Mouse (Mus musculus) regulatory T cell (primary cell): Measurements from ENCODE around the gene Fshr.
"Not testable (repeated sequence)": the region's sequence is repeated elsewhere in the genome, so short reads cannot be mapped to it uniquely, and the experiment has no call there.

Experiments used
- in situ Hi-C: fragments of 300-600 bp; cut with MboI, MseI; formaldehyde crosslinking; loops from one replicate; pipeline ENCODE4 v1.15.1; 2025; ENCODE audit warnings: high pct_unique_total_duplicates

Gene Fshr

DNA sequence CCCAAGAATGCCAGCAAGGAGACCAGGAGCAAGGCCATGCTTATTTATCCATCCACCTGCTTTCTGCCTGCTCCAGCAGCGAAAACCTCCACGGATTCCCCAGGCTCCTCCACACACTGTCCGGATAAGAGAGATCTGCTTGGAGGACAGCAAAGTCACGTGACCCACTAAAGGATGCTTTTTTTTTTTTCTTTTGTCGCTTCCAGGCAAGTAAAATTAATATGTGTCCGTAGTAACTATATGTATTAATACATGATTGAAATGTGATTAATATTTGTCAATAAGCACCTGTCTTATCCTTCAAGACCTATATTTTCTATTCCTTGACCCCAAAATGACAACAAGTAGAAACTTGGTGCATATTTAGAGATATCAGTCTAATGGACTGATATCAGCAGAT lies at the start of gene Fshr:
TSS of gene Fshr (minus strand) at position 101 of the 400 bp plus-strand sequence.
- in situ Hi-C loops, result no loop called here

DNA sequence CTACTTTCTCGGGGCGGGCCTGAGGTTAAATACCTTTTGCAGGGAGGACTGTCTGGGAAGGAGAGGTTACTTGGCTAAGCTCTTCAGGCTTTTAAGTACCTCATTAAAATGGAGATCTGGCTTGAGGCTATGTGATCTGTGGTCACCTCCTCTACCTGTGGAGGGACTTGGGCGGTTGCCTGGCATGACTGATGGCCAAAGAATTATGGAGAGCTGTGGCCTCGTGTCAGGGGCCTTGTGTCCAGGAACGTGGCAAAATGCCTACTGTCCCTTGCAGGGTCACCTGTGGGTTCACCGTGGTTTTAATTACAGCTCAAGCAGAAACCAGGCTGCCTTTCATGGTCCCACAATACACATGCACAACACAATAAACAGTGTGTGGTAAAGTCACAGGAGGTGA lies 1.7 kb upstream of the Fshr start:
- in situ Hi-C loops, result no loop called here

DNA sequence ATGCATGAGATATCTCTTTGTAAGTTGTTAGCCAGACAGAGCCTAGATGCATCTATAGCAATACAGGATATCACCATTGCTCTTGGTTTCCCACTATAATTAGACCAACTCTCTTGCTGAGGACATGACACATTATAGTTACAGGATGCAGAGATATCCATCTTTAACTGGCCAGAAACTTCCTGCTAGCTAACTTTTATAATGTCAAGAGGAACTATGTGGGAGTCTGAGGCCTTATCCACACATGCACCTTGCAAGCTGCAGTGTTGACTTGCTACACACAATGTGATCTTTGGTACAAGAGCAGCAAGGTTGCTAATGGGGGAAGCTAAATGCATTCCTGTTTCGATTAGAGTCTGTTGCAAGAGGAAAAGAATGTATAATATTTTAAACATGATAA lies 26.9 kb downstream of the Fshr start:
- in situ Hi-C loops, result no loop called here

DNA sequence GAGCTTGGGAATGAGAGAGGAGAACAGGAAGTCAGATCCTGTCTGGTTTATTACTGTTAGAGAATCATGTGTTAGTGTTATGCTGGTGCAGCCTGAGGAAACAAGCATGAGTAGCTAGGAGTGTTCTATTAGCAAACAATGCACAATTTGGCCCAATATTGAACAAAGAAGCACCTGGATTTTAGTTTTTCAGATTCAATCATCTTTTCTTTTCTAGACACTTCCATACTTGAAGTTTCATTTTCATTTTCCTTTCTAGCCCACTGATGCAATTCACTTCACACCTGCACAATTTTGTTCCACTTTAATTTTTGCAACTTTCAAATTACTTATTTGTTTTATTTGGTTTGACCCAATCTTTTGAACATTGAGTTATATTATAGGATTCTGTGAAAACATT lies 35.7 kb downstream of the Fshr start:
- in situ Hi-C loops, result no loop called here

DNA sequence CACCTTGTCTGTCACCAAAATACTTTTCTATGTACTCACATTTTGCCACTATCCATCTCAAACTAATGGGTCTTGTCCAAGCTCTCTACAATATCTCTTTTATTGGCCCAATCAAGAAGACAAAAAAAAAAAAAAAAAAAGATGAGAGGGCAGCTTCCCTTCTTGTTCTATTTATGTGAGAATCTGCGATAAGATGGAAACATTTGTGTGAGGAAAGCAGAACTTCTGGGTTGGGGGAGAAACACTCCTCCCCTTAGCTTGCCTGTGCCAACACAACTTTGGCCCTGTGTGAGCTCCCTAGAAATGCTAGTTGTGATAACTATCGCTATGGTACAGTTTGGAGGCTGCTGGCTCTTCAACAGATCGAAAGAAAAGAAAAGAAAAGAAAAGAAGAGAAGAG lies 38.0 kb downstream of the Fshr start:
- in situ Hi-C loops, result no loop called here

DNA sequence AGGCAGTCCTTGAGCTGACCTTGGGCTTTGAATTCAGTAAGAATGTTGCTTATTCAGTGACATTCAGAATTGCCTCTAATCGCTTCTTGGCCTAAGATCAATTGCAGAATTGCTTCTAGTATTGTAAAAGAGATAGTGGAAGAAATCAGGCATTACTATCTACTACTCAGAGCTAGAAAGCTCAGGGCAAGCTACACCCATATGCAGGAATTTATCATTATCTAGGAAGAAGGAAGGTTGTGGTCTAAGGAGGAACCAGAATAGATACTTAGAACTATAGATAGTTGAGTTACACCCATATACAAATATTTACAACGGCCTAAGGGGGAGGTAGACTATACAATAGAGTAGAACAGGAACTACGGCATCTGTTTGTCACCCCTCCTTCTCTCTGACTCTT lies 41.1 kb downstream of the Fshr start:
- in situ Hi-C loops, result not testable (repeated sequence)

DNA sequence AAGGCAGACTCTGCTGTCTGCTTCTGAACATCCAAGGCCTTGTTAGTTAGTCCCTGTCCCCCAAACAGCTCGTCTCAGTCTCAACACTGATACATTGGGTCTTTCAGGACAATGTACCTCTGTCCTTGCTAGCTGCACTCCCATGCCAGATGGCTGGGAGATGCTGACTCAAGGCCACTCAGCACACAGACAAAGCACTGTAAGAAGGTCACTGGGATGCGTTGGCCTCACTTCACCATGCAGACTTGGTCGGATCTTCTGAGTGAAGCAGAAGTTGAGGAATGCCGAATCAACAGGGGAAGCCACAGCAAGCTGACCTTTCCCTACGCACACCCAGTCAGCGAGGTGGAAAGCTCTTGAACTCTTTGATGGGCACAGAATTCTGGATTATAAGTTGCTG lies 55.7 kb downstream of the Fshr start:
- in situ Hi-C loops, result loop anchor here (10.0 kb wide), 1 partner anchor 1890 kb away; no protein-coding TSS in a partner anchor

DNA sequence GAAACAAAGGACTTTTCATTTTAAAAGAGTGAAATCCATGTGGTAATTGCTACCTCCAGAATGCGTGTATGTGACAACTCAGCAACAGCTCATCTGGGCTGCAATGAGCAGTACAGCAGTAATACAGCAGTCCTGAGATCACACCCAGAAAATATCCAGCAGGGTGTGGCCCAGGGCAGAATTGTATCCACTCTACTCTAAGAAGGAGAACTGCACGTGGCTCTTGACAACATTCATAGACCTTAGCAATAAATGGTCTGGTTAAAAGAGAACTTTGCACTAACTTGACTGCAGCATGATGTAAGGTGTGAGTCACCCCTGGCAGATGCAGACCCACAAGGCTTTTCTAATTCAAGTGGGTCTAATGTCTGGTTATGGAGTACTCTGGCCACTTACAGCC lies 80.5 kb downstream of the Fshr start:
- in situ Hi-C loops, result no loop called here

DNA sequence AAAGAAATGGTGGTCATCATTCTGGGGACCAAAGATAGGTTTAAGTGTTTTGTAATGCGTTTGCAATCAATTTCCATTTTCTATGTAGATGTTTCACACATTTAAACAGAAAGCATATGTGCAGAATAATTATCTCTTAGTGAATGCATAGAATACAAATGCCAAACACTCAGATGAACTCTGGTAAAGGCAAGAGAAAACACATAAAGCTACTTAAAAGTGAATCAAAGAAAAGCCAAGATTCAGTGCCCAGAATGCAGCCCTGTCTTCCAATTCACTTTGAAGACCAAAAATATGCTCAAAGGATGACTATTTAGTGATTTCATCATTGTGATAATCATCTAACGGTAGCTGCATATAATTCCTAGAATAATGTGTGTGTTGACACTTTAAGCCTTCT lies 81.2 kb downstream of the Fshr start:
- in situ Hi-C loops, result no loop called here

DNA sequence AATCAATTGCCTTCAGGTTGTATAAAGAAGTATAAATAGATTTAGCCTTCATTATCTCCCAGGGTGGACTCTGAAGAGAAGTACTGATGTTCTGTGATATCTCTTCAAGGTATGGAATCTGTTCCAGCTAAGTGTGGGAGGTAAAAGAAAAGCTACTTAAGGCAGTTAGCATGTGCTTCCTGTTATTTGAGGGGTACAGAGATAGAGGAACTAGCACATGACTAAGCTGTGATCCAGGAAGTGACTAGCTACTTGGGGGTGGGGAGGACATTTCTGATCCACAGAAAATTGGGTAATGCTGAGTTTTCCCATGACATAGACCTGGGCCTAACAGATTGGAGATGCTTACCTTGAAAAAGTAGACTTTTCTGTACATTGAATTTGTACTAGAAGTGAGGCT lies 86.5 kb downstream of the Fshr start:
- in situ Hi-C loops, result no loop called here

DNA sequence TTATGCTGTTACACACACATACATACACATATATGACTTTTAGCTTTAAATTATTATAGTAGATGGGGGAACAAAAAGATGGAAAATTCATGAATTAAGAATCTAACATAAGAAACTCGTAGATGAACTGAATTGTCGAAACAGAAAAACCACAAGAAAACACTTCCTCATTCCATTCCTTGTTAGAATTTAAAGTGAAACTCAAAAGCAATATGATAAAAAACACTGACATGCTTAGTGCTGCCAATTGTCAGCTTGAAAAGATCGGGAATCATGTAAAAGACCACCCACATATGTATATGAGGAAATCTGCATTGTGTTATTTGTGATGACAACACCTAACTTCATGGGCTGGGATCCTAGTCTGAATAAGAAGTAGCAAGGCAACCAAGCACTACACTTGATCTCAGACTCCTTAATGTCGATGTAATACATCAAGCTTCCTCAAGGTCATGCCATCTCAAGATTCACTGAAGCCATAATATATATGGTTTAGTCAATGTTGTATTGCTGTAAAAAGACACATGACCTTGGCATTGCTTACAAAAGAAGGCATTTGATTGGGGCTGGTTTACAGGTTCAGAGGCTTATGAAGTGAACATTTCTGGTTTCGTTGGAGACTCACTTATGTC lies 99.6 kb downstream of the Fshr start:
- in situ Hi-C loops, result no loop called here

DNA sequence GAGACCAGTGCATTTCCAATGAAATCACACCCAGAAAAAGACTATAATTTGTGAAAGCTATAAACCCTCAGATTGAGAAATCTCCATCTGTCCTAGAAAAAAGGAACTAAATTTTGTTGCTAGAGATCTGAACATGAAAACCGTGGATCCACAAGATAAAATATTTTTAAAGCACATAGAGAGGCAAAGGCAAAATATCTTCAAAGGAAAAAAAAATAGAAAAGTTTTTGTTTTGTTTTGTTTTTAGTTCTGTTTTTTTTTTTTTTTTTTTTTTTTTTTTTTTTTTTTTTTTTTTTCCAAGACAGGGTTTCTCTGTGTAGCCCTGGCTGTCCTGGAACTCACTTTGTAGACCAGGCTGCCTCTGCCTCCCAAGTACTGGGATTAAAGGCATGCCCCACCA lies 100.7 kb downstream of the Fshr start:
- in situ Hi-C loops, result not testable (repeated sequence)

DNA sequence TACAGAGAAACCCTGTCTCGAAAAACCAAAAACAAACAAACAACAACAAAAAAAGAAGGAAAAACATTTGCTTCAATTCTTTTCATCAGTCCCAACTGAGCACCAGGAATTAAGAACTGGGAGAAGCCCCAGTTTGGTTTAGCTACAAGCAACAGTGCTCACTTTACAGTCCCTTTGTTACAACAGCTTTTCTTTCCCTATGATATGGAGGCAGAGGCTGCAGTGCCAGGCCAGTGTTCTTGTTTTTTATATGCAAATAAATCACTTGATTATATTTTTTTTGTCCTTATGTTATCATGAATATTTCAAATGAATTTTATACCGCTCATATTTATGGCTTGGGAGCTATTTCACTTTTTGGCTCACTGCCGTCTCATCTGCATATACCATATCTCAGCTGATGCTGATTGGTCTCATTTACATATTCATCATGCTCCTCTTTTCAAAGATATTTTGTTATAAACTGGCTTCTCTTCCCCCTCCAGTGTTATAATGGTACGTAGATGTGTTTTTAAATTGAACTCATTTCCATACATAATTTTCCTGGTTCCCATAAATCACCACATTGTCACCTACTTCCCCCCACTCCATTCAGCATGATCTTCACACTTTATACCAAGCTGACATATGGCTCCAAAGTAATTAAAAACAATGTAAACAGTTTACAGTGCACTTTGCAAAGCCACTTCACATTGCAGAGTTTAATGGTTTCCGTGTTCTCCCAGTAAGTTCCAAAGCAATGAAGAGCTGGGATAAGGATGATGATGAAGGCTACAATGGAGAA lies 110.6 kb downstream of the Fshr start:
- in situ Hi-C loops, result no loop called here

DNA sequence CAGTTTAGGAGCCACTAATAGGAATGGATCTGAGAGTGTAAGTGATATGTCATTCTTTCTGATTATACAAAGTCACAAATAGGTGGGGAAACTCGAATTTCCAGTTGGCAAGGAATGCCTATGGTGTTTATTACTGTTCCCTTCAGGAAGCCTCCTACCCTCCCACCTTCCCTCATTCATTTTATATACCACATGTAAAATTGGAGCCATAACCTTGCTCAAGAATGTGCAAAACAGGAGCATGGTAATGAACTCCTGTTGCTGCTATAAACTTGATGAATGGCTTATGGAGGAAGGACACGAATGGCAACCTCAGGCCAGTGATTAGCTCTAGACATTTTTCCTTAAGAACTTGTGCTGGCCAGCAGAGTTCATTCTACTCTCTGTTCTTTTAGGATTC lies 117.6 kb downstream of the Fshr start:
- in situ Hi-C loops, result no loop called here

DNA sequence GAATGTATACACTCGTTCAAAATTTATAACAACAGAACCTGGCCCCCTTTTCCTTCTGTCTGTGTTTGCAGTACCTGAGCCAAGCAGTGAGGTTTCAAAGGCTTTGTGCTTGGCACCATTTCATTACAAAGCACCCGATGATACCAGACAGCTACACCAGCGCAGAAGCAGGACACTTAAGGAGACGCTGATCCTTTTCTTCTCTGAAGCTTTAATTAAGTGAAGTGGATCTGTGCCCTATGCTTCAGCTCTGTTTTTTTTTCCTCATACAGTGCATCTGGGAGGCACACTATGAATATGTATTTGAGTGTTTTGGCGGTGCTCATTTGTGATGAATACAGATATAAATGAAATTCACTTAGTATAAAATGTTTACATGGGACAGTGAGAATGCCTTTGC lies 120.8 kb downstream of the Fshr start:
- in situ Hi-C loops, result no loop called here

DNA sequence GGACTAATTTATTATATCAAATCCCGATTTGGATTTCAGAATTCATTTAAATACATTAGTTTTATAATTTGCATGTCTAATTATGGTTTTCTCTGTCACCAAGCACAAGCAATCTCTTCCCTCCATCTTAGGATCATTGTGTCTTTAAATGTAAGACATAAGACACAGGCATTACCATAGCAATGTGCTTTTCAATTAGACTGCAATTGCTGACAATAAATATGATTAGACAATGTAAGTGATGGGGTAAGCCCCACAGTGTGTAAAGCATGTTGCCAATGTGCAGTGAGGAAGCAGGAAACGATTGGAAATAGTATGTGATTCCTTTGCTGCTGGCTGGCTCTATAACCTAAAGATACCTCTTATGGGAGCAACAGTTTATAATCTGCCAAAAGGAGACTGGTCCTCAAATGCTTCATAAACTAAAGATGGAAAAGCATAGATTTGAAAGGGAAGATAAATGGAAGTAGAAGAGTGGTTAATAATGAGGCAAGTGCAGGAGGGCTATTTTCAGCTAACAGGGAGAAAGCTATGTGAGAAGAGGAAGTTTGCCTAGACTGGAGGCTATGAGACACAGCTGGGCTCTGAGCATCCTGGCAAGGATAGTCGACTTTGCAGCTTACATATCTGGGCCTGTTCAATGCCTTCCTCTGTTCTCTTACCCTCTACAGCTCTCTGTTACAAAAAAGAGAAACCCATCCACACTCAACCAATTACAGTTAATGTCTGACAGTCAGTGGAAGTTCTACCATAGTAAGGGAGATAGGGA lies 136.0 kb downstream of the Fshr start:
- in situ Hi-C loops, result no loop called here

DNA sequence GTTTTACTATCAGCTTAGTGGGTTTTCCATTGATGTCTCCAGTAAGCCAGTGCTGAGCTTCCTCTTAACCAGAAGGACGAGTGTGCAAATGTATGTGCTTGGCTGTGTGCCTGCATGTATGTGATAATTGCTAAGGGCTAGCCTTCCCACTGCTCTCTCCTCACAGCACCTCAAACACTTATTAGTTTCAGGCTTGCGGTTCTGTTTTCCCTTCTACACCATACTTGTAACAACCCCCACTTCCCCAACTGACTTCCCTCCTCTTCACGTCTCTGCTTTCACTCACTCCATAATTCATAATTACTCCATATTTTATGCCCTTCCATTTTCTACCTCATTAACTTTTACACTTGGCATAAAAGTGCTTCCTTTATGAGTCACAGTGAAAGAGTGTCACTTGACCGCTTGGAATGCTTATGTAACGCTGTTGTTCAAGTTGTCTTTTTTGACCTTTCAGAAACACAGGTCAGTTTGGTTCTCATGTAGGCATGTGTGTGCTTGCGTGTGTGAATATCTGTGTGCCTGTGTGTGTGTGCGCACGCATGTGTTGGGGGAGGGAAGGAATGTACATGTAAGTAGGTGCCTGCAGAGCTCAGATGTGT lies 138.0 kb downstream of the Fshr start:
- in situ Hi-C loops, result no loop called here

DNA sequence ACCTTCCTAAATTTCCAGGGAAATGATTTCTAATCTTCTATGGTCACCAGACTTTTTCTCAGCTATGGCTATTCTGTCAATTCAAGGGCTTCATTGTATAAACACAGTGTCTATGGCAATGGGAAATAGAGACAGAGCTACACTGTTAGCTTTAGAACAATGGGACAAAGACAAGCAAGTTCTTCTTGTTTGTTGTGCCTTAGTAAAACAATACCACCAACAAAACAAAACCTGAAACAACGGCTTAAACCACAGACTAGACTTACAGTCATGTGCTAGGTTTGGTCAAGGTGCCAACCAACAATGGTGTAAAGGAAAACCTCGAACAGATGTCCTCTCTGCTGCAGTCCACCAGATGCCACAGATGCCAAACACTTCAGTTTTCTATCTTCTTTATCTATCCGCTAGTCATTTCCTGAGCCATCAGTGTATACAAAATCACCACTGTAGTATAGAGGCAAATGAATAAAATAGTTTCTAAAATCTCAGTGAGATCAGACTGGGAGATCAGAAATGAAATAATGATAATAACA lies 149.4 kb downstream of the Fshr start:
- in situ Hi-C loops, result no loop called here

DNA sequence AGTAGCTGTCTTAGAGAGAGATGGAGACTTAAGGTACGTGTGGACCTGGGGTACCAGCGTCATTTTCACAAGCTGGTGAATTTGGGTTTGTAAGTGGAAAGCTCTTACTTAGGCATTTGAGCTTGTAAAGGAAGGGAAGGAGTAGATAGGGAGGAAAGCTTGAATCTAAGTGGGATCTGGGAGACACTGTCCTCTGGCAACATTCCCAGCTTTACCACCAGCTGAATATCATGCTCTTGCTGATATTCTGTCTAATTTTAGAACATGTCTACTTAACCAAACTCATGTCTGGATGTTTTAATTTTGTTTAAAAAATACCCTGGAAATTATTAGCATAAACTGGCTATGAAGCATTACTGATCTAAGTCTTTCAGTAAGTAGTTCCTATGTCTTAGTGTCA lies 151.4 kb downstream of the Fshr start:
- in situ Hi-C loops, result no loop called here

DNA sequence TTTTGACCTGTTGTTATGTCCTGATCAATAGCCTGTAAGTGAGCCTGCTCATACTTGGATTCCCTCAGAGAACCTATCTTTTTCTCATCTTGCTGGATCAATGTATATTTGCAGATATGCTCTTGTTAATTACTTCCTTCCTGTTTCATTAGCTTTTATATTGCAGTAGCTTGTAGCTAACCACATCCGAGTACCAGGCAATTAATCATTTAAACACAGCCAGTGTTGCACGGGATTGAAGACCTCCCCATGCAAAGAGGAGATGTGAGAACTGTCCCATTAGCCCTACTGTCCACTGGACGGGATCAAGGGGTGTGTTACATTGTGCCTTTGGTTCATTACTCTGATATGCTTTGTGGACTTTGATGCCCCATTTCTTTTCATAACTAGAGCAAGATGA lies 154.5 kb downstream of the Fshr start:
- in situ Hi-C loops, result no loop called here

DNA sequence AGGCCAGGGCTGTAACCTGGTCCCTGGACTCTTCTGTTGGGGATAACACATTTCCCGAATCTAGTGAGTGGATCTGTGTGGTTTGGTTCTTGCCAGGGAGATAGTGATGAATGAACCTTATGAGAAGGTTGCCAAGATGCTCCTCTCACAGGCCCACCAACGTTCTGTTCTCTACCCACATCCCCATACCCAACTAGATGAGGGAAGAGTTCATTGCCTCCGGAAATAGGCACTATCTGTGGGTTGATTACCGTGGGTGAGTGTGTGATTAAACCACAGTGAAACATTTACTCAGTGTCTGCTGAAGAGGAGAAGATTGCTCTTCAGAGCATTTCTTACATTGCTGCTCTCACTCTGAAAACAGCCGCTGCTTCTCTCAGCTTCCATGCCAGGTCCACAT lies 163.8 kb downstream of the Fshr start:
- in situ Hi-C loops, result no loop called here

DNA sequence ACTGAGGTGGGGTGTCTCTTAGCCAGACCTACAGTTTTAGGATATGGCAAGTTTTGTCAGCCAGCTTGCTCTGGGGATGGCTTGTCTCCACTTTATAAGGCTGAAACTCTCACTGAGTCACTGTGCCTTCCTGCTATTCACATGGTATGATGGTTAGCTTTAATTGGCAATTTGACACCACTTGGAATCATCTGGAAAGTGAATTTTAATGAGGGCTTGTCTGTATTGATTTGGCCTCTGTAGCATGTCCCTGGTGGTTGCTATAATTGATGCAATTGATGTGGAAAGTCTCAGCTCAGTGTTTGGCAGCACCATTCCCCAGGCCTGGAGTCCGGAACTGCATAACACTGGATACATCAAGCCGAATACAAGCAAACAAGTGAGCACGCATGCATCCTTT lies 164.4 kb downstream of the Fshr start:
- in situ Hi-C loops, result no loop called here
